Mouse (Mus musculus) intestine, embryonic 15.5 days (tissue): ENCODE data around the gene Pgam5. TPM values are rescaled to one million over a fixed set of nuclear protein-coding genes. Genes with fewer than 3 reads are reported as not detected.

Experiments used
- ATAC-seq: fragments of 200-750 bp; cut with Nextera tagmentation; 2 replicates; pipeline ENCODE4 v1.8.0; 2017; ENCODE audit warnings: moderate TSS enrichment, moderate library complexity
- H3K27ac ChIP-seq: fragments of 300-500 bp; sonication (generic); 2 replicates; pipeline ENCODE4 v1.5.1; 2015; ENCODE audit warnings: mild to moderate bottlenecking, inconsistent platforms
- H3K27me3 ChIP-seq: fragments of 300-500 bp; sonication (generic); replicated peaks from 2 replicates; pipeline ENCODE4 v1.6.1; 2015; ENCODE audit warnings: inconsistent platforms
- H3K36me3 ChIP-seq: fragments of 300-500 bp; sonication (generic); 2 replicates; pipeline ENCODE4 v1.6.1; 2015; ENCODE audit warnings: inconsistent platforms
- H3K4me1 ChIP-seq: fragments of 300-500 bp; sonication (generic); replicated peaks from 2 replicates; pipeline ENCODE4 v1.6.1; 2015; ENCODE audit warnings: inconsistent platforms
- H3K4me2 ChIP-seq: fragments of 300-500 bp; sonication (generic); replicated peaks from 2 replicates; pipeline ENCODE4 v1.6.1; 2015; ENCODE audit warnings: mild to moderate bottlenecking, inconsistent platforms
- H3K4me3 ChIP-seq: fragments of 300-500 bp; sonication (generic); replicated peaks from 2 replicates; pipeline ENCODE4 v1.5.1; 2015; ENCODE audit warnings: inconsistent platforms
- H3K9ac ChIP-seq: fragments of 300-500 bp; sonication (generic); 2 replicates; pipeline ENCODE4 v1.6.1; 2015; ENCODE audit warnings: inconsistent platforms
- H3K9me3 ChIP-seq: fragments of 300-500 bp; sonication (generic); 2 replicates; pipeline ENCODE4 v1.6.1; 2016; ENCODE audit warnings: inconsistent platforms
- WGBS: fragments of 180-500 bp; shearing (Covaris S2); methylation state at CpG from one replicate; pipeline ENCODE4 v1.1.7; 2015; 5-methylcytosine and 5-hydroxymethylcytosine counted together
- polyA plus RNA-seq: library from polyadenylated mRNA; unstranded; fragments of >200 nt; fragmentation: Nextera tagmentation; extraction: Ambion mirVana; gene quantifications from 2 replicates; pipeline ENCODE4 v1.2.1, GENCODE M21; 2015

Gene Pgam5
- polyA plus RNA-seq = 58.4 and 59.7 TPM in 2 replicates

DNA sequence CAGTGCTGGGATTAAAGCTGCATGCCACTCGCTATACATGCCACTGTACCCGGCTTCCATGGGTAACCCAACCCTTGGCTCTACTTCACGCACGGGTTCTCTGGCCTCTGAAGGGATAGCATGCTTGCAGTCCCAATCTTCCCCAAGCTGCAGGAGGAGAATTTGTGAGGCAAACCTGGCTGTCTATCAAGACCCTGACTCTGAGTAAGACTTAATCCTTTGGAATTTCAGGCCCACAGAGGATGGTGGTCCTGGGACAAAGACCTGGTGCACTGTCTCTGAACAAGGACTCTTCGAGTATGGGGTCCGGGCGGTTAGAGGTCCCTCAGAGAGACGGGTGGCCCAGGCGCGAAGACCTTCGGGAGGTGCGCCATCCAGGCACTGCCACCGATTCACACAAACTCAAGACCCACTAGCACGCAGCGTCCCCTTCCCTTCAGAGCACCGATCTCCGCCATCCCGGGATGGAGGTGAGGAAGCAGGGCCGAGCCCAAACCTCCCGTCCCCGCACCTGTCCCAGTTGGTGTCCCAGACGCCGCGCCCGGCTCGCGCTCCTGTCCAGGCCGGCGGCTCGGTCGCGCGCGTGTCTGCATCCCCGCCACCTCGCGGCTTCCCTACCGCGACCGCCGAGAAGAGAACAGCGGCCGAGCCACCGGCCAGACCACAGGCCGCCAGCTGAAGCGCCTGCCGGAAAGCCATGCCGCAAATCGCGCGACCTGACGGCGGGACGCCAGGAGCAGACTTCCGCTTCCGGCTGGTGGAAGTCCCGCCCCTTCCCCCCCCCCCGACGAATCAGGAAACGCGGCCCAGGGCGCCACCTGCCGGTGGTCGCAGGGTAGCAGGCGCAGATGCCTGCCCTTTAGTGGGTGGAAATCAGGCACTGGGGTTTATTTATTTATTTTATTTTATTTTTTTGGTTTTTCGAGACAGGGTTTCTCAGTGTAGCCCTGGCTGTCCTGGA, at the start of gene Pgam5:
Gene Pgam5, minus strand, starts transcription at position 773 of the 961 bp plus-strand sequence.
- ATAC-seq = peak; percentile 91
- WGBS = under 1% methylated on average over 66 of the region's 66 CpGs
- peak within 1 kb of the TSS; percentile 67; the same call in 1 of the 2 replicates for H3K27ac ChIP-seq

DNA sequence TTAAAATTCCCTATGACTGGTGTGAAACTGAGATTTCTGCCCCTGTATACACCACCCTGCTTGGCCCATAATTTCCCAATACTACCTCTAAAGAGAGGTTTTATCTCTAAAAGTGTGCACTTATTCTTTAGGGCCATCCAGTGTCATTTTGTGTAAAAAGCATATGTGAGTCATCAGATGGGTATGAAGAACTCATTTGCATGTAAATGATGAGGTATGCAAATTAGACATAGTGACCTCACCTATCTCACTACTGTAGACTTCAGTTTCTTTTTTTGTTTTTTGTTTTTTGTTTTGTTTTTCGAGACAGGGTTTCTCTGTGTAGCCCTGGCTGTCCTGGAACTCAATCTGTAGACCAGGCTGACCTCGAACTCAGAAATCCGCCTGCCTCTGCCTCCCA, 43.4 kb upstream of the Pgam5 start:
- H3K9ac ChIP-seq = no peak overlapping the region
- H3K4me2 ChIP-seq = no peak overlapping the region
- ATAC-seq = no peak
- no peaks in the 10 kb centered on the region for H3K27me3 ChIP-seq
- H3K4me3 ChIP-seq = no peak overlapping the region
- H3K27ac ChIP-seq = no peak overlapping the region
- H3K9me3 ChIP-seq = no peaks in the 10 kb centered on the region
- no peaks in the 10 kb centered on the region for H3K4me1 ChIP-seq
- WGBS = 97% methylated on average over 3 of the region's 3 CpGs
- H3K36me3 ChIP-seq = peaks cover 17% of the 10 kb centered on the region

More for the DNA sequence above, at the start of gene Pgam5:
- H3K4me2 ChIP-seq = peak within 1 kb of the TSS; percentile 83
- peaks cover 5% of the 10 kb centered on the region for H3K4me1 ChIP-seq
- no peaks in the 10 kb centered on the region for H3K9me3 ChIP-seq
- peaks cover 13% of the 10 kb centered on the region for H3K36me3 ChIP-seq
- peak within 1 kb of the TSS; percentile 91 for H3K4me3 ChIP-seq
- H3K9ac ChIP-seq = peak within 1 kb of the TSS; percentile 81
- H3K27me3 ChIP-seq = no peaks in the 10 kb centered on the region

DNA sequence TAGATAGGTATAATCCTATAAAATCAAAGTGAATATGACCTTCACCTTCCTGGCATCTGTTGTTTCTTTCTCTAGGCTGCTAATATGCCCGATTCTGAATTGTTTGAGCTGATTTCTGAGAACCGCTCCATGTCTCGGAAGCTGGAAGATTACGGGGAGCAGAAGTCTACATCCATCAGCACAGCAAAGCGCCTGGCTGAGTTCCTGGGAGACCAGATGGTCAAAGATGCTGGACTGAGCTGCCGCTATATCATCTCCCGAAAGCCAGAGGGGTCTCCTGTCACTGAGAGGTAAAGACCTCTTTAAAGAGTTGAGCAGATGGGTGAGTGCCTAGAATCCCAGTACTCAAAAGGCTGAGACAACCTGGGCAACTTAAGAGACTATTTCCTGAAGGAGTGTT, 39.1 kb upstream of the Pgam5 start:
- Histone ChIP-seq H3K4me3 (no peak overlapping the region), H3K4me1 (no peaks in the 10 kb centered on the region), H3K4me2 (no peak overlapping the region), H3K27me3 (no peaks in the 10 kb centered on the region), H3K27ac (no peak overlapping the region), H3K9ac (no peak overlapping the region), H3K9me3 (no peaks in the 10 kb centered on the region), H3K36me3 (peaks cover 20% of the 10 kb centered on the region)
- 94% methylated on average over 7 of the region's 7 CpGs for WGBS
- ATAC-seq = no peak

DNA sequence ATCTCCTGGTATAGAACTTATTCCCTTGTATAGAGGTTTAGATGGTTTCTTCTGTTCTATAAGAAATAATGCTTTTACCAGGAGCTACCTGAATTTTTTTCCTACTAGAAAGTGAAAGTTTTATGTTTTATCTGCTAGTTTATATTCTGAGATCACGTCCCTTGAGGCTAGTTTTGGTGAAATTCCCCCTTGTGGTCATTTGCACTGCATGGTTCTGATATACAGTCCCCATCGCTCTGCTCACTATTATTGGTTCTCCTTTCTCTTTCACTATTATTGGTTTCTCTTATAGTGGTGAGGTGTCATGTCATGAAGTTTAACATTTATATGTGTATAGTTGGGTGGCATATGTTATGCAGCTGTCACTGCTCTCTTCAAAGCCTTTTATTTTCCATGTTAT, 30.9 kb upstream of the Pgam5 start:
- no peak overlapping the region for H3K4me3 ChIP-seq
- no peak overlapping the region for H3K9ac ChIP-seq
- no peaks in the 10 kb centered on the region for H3K9me3 ChIP-seq
- ATAC-seq = no peak
- no peak overlapping the region for H3K27ac ChIP-seq
- no peaks in the 10 kb centered on the region for H3K27me3 ChIP-seq
- H3K36me3 ChIP-seq = peaks cover 31% of the 10 kb centered on the region; the same call in 1 of the 2 replicates
- 90% methylated on average over 2 of the region's 2 CpGs for WGBS
- no peaks in the 10 kb centered on the region for H3K4me1 ChIP-seq
- H3K4me2 ChIP-seq = no peak overlapping the region

DNA sequence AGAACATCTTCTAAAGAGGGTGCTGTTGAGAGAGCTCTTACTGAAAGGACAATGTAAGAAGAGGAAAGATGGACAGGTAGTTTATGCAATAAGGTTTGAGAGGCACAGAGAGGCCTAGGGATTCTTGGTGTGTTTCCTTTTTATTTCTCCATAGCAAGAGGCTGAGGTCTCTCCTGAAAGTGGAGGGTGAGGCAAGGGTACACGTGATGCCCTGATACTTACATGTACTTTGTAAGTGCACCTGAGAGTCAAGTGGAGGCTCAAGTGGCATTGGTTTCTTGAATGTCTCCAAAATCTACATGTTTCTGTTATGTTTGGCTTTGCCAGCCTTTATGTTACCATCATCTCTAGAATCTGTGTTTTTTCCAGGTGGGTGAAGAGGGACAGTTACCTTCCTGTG, 26.9 kb upstream of the Pgam5 start:
- H3K4me2 ChIP-seq = no peak overlapping the region
- no peaks in the 10 kb centered on the region for H3K4me1 ChIP-seq
- H3K9ac ChIP-seq = no peak overlapping the region
- no peak overlapping the region for H3K27ac ChIP-seq
- ATAC-seq = no peak
- peaks cover 39% of the 10 kb centered on the region for H3K36me3 ChIP-seq
- no peaks in the 10 kb centered on the region for H3K27me3 ChIP-seq
- H3K9me3 ChIP-seq = no peaks in the 10 kb centered on the region
- no peak overlapping the region for H3K4me3 ChIP-seq
- WGBS = 94% methylated on average over 1 of the region's 1 CpGs

DNA sequence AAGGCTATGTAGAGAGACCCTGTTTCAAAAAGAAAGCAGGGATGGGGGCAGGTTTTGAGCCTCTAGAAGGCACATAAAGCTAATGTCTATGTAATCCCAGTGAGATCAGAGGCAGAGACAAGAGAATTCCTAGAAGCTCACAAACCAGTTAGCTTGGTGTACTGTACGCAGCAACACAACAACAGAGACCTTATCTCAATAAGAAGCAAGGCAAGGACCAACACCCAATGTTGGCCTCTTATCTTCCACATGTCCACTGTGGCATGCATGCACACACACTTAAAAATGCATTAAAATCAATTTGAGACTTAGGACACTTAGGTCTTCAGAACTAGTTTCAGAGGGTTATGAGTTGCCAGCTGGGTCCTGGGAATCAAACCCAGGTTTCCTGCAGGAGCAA, 21.9 kb upstream of the Pgam5 start:
- ATAC-seq = no peak
- Histone ChIP-seq H3K27me3 (no peaks in the 10 kb centered on the region), H3K4me3 (no peak overlapping the region), H3K27ac (no peak overlapping the region), H3K4me2 (no peak overlapping the region), H3K9ac (no peak overlapping the region), H3K36me3 (peaks cover 29% of the 10 kb centered on the region), H3K9me3 (no peaks in the 10 kb centered on the region), H3K4me1 (peaks cover 3% of the 10 kb centered on the region)
- WGBS = 91% methylated on average over 1 of the region's 1 CpGs

DNA sequence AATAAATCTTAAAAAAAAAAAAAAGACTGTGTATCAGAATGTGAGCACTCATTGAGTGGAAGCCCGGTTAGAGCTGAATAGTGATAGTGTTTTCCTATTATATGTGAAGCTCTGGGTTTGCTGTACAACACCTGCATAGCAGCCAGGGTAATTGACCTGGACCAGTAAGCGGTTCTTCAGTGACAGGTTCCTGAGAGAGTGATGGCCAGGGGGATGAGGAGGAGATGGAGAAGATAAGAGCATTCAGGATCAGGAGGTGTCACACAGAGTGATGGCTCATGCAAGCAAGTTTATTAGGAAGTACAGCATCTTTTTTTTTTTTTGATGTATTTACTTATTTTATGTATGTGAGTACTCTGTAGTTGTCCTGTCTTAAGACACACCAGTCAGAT, 17.4 kb upstream of the Pgam5 start:
- Histone ChIP-seq H3K4me3 (peak overlapping the region; percentile 84; the same call in 1 of the 2 replicates), H3K9me3 (no peaks in the 10 kb centered on the region), H3K4me1 (peaks cover 9% of the 10 kb centered on the region), H3K4me2 (peak overlapping the region; percentile 98), H3K27ac (no peak overlapping the region), H3K36me3 (peaks cover 9% of the 10 kb centered on the region), H3K27me3 (no peaks in the 10 kb centered on the region), H3K9ac (no peak overlapping the region; the same call in 1 of the 2 replicates)
- 66% methylated on average over 2 of the region's 2 CpGs for WGBS
- no peak for ATAC-seq

DNA sequence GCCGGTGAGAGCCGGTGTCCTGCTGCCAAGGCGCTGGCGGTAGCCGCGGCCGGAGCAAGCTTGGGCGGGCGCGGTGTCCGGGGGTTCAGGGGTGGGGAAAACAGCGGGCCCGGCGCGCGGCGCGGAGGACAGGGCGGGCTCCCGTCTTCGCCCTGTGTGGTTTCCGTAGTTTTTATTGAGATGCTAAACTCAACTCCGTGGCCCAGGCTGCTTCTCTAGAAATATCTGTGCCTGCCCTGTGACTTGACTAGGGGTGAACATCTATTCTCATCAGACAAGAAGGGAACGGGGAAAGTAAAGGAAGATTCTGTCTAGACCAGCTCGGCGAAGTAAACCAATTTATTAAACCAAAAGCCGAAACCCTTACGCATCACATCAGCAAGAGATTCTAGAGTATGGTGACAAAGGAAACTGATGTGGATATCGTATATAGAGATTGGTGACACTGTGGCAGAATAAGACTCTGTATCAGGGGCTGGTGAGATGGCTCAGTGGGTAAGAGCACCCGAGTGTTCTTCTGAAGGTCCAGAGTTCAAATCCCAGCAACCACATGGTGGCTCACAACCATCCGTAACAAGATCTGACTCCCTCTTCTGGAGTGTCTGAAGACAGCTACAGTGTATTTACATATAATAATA, 16.9 kb upstream of the Pgam5 start:
- Histone ChIP-seq H3K4me1 (peaks cover 9% of the 10 kb centered on the region), H3K4me2 (peak overlapping the region; percentile 98), H3K4me3 (peak overlapping the region; percentile 84), H3K9ac (peak overlapping the region; percentile 81), H3K36me3 (peaks cover 9% of the 10 kb centered on the region), H3K27me3 (no peaks in the 10 kb centered on the region), H3K9me3 (no peaks in the 10 kb centered on the region), H3K27ac (peak overlapping the region; percentile 73)
- 2% methylated on average over 31 of the region's 31 CpGs for WGBS
- ATAC-seq = peak; percentile 85

DNA sequence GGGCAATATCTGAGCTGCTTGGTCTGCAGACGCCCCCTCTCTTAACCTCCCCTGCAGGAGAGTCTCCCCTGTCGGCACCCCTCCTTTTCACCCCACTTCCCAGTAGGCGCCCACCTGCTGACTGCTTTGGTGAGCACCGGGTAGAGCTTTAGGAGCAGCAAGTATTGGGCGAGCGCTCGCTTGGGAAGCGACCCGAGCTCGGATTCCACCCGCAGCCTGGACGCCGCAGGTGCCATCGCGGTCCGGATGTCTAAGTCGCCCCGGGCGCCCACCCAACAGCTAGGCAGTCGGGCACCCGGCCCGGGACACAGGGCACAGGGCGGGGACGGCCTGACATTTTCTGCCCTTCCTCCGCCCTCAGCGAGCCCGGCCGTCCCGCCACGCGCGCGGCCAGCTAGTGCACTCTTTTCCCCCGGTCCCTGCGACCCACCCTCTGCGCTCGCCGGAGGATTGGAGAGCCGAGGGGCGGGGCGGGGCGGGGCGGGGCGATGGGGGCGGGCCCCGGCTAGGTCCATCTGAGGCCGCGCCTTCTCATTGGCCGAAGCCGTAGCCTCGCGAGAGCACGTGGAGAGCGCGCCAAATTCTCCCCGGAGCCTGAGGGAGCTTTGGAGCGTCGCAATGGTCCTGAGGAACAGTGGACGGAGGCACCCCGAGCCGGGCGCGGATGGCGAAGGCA, 16.2 kb upstream of the Pgam5 start, which contains the start of the genes Pxmp2 and Pole:
Gene Pxmp2, minus strand, starts transcription at position 417 of the 676 bp plus-strand sequence.
Gene Pole, plus strand, starts transcription at position 537 of the 676 bp plus-strand sequence.
- no peaks in the 10 kb centered on the region for H3K9me3 ChIP-seq
- H3K9ac ChIP-seq = peak within 1 kb of the TSS; percentile 81
- H3K36me3 ChIP-seq = peaks cover 5% of the 10 kb centered on the region
- peak; percentile 98 for ATAC-seq
- peaks cover 9% of the 10 kb centered on the region for H3K4me1 ChIP-seq
- H3K27ac ChIP-seq = peak within 1 kb of the TSS; percentile 73
- peak within 1 kb of the TSS; percentile 98 for H3K4me2 ChIP-seq
- H3K4me3 ChIP-seq = peak within 1 kb of the TSS; percentile 84
- no peaks in the 10 kb centered on the region for H3K27me3 ChIP-seq
- under 1% methylated on average over 59 of the region's 64 CpGs for WGBS

DNA sequence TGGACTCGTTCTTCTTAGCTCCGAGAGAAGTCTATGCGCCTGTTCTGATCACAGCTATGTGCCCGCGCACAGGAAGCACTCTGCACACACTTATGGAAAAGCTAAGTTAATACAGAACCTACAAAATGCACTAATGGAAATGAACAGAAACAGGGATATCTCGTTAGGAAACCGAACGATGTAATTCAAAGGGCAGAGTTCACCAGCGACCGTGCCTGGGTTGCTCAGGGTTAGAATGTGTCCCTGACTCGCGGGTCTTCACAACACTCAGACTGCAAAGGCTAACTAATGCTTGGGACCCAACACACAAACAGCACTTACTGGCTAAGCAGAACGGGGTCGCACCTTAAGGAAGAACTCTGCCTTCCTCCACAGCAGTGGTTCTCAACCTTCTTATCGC, 15.4 kb upstream of the Pgam5 start:
- Histone ChIP-seq H3K9ac (peak overlapping the region; percentile 61; the same call in 1 of the 2 replicates), H3K4me3 (peak overlapping the region; percentile 84), H3K27me3 (no peaks in the 10 kb centered on the region), H3K4me1 (peaks cover 9% of the 10 kb centered on the region), H3K36me3 (0 out of 2 replicates have a peak, but pooled peaks cover 3% of the 10 kb centered on the region), H3K9me3 (no peaks in the 10 kb centered on the region), H3K4me2 (peak overlapping the region; percentile 98), H3K27ac (no peak overlapping the region)
- WGBS = 3% methylated on average over 15 of the region's 15 CpGs
- peak; percentile 6; the same call in 1 of the 2 replicates for ATAC-seq

DNA sequence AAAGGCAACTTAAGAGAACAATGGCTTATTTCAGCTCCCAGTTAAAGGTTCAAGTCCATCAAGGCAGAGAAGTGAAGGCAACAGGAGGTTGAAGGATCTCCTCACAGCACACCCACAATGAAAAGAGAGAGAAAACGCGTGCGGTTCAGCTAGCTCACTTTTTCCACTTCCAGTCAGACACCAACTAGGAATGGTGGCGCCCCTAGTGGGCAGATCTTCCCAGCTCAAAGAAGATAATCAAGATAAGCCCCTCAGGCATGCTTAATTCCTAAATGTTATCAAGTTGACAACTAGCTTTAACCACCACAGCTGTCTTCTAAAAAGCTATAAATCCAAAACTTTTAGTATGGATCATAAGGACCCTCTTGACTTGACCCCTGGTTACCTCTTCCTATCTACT, 14.8 kb upstream of the Pgam5 start:
- no peaks in the 10 kb centered on the region for H3K27me3 ChIP-seq
- WGBS = 6% methylated on average over 4 of the region's 4 CpGs
- H3K4me3 ChIP-seq = no peak overlapping the region
- 0 out of 2 replicates have a peak, but pooled peaks cover 3% of the 10 kb centered on the region for H3K36me3 ChIP-seq
- ATAC-seq = no peak
- H3K4me1 ChIP-seq = peaks cover 9% of the 10 kb centered on the region
- H3K27ac ChIP-seq = no peak overlapping the region
- no peaks in the 10 kb centered on the region for H3K9me3 ChIP-seq
- no peak overlapping the region for H3K9ac ChIP-seq
- peak overlapping the region; percentile 98 for H3K4me2 ChIP-seq

DNA sequence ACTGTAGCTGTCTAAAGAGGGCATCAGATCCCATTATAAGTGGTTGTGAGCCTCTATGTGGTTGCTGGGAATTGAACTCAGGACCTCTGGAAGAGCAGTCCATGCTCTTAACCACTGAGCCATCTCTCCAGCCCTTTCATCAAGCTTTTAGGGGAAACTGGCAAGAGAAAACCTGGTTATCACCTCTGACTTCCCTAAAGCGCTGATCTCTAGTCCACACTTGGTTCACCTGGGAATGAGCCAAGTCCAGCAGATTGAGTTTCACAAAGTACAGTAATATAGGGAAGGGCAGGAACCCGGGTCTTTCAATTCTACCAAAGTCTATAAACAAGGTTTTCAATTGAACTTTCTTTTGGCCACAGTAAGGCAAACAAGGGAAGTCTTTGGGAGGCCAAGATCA, 12.3 kb upstream of the Pgam5 start:
- peaks cover 6% of the 10 kb centered on the region; the same call in 1 of the 2 replicates for H3K4me1 ChIP-seq
- WGBS = 78% methylated on average over 2 of the region's 2 CpGs
- no peak overlapping the region for H3K27ac ChIP-seq
- no peak overlapping the region for H3K4me3 ChIP-seq
- no peaks in the 10 kb centered on the region for H3K36me3 ChIP-seq
- no peak overlapping the region for H3K4me2 ChIP-seq
- H3K9me3 ChIP-seq = no peaks in the 10 kb centered on the region
- H3K27me3 ChIP-seq = no peaks in the 10 kb centered on the region
- no peak overlapping the region for H3K9ac ChIP-seq
- ATAC-seq = no peak
